Mouse (Mus musculus) heart, postnatal 4 days (tissue): ENCODE results near the gene Rpe. TPM values are rescaled to one million over a fixed set of nuclear protein-coding genes. Genes with fewer than 3 reads are reported as not detected.

Experiments
- total RNA-seq, 2 experiments: library from RNA; stranded (reverse); gene quantifications; 2 replicates each; pipeline ENCODE4 v1.2.3; 2021

Gene Rpe
- total RNA-seq, 2 experiments from 2014 or later: 16.7 to 19.2 TPM

Other genes with a start within 250 kb of the Rpe start
- under 1 TPM; 0.10 to 0.18 TPM for gene Unc80, start 232.5 kb upstream of the Rpe start, total RNA-seq
- gene Kansl1l, start 116.7 kb downstream of the Rpe start, total RNA-seq: 10 to 100 TPM; 16.7 to 19.1 TPM
- 1,000 to 10,000 TPM; 1,242 to 1,246 TPM for gene Acadl, start 162.4 kb downstream of the Rpe start, total RNA-seq
- 10 to 100 TPM; 35.0 to 75.2 TPM for gene Myl1, start 244.6 kb downstream of the Rpe start, total RNA-seq